Mouse (Mus musculus): ENCODE measurements around the gene Ube2v1. TPM values are rescaled to one million over a fixed set of nuclear protein-coding genes. Genes with fewer than 3 reads are reported as not detected.

The Ube2v1 gene
- total and polyA plus RNA-seq, 2 experiments from 2014 or later, result 94.6 to 152 TPM

DNA sequence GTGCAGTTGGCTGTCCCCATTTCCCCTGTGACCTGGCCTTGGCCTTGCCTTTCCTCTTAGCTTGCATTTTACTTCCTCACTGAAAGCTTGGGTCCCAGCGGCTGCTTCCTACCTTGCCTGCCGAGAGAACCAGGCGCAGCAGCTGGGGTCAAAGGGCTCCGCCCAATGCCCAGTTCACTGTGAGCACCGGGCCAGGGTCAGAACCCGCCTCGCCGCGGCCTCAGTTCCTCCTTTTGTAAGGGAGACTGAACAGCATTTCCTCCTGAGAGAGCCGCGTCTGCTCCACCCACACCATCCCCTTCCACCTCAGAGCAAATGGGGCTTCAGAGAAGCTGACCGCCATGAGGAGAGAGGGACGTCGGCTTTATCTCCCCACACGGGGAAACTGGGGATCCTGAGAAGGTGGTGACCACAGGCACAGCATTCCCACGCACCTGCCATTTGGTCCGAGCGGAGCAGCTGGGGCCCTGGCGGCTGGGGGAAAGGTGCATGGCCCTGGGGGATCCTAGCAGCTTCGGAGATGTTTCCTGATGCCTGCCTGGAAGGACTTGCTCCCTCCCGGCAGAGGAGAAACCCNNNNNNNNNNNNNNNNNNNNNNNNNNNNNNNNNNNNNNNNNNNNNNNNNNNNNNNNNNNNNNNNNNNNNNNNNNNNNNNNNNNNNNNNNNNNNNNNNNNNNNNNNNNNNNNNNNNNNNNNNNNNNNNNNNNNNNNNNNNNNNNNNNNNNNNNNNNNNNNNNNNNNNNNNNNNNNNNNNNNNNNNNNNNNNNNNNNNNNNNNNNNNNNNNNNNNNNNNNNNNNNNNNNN is 42.9 kb downstream of the Ube2v1 start:
- no peak for TF ChIP-seq EP300 (IDR thresholded peaks at IDR 0.05; ENCODE audit: low read depth)
- TF ChIP-seq CTCF (IDR thresholded peaks at IDR 0.05; ENCODE audit: low read depth), result 0 out of 2 replicates have a peak, but pooled peaks have one; percentile 11
- Histone ChIP-seq H3K27me3 (ENCODE audit: control insufficient read depth, insufficient read depth, low read length) (no peaks in the 10 kb centered on the region), H3K4me1 (ENCODE audit: control insufficient read depth, insufficient read depth) (peaks cover 3% of the 10 kb centered on the region), H3K27ac (ENCODE audit: low read depth) (peak overlapping the region; percentile 91), H3K4me3 (ENCODE audit: low read depth, low read length) (peak overlapping the region; percentile 34), H3K9ac (replicated peaks; ENCODE audit: low read depth, low read length) (peak overlapping the region; percentile 58), H3K9me3 (replicated peaks; ENCODE audit: control insufficient read depth, low read length) (no peaks in the 10 kb centered on the region), H3K4me2 (ENCODE audit: low read depth, low read length) (peak overlapping the region; percentile 55), H3K36me3 (replicated peaks; ENCODE audit: control insufficient read depth, insufficient read depth, low read length) (no peaks in the 10 kb centered on the region)
- WGBS, result 30% methylated on average over 21 of the region's 21 CpGs
- ATAC-seq (ENCODE audit: insufficient read depth, low read depth) (peak; percentile 55), DNase-seq (ENCODE audit: low spot score) (peak; percentile 40)

- no peak for ATAC-seq (ENCODE audit: insufficient read depth, low read depth)
- Histone ChIP-seq H3K4me3 (ENCODE audit: low read depth, low read length) (no peak overlapping the region), H3K36me3 (replicated peaks; ENCODE audit: control insufficient read depth, insufficient read depth, low read length) (no peaks in the 10 kb centered on the region), H3K27me3 (ENCODE audit: control insufficient read depth, insufficient read depth, low read length) (no peaks in the 10 kb centered on the region), H3K4me2 (ENCODE audit: low read depth, low read length) (no peak overlapping the region), H3K27ac (ENCODE audit: low read depth) (peak overlapping the region; percentile 48; the same call in 1 of the 2 replicates), H3K9me3 (replicated peaks; ENCODE audit: control insufficient read depth, low read length) (no peaks in the 10 kb centered on the region), H3K4me1 (ENCODE audit: control insufficient read depth, insufficient read depth) (peaks cover 10% of the 10 kb centered on the region; the same call in 1 of the 2 replicates), H3K9ac (replicated peaks; ENCODE audit: low read depth, low read length) (no peak overlapping the region)
- no peak for TF ChIP-seq CTCF (IDR thresholded peaks at IDR 0.05; ENCODE audit: low read depth)
- WGBS, result 43% methylated on average over 9 of the region's 9 CpGs
- DNase-seq (ENCODE audit: low spot score), result no peak
These were observed 44.9 kb downstream of the Ube2v1 start for GRCm38 (mm10) chr2:167586976-167587375.

DNA sequence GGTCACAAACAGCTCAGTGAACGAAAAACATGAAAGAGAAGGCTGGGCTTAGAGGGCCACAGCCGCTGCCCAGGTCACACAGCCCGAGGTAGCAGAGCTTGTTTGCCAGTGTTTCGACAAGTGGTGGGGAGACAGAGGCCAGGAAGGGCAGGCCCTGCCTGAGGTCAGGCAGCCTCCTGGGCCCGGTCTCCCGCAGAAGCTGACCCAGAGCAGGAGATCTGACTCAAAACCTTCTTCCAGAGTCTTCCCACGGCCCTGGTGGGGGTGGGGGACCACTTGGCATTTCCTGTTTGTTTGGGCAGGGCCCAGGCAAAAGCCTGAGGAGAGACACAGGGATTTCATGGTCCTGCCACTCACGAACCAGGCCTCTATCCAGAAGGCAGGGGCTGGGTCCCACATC is 45.9 kb downstream of the Ube2v1 start:
- Histone ChIP-seq H3K27me3 (ENCODE audit: control insufficient read depth, insufficient read depth, low read length) (no peaks in the 10 kb centered on the region), H3K4me1 (ENCODE audit: control insufficient read depth, insufficient read depth) (peaks cover 10% of the 10 kb centered on the region; the same call in 1 of the 2 replicates), H3K36me3 (replicated peaks; ENCODE audit: control insufficient read depth, insufficient read depth, low read length) (no peaks in the 10 kb centered on the region), H3K4me3 (ENCODE audit: low read depth, low read length) (no peak overlapping the region), H3K9me3 (replicated peaks; ENCODE audit: control insufficient read depth, low read length) (no peaks in the 10 kb centered on the region), H3K9ac (replicated peaks; ENCODE audit: low read depth, low read length) (no peak overlapping the region), H3K27ac (ENCODE audit: low read depth) (peak overlapping the region; percentile 48), H3K4me2 (ENCODE audit: low read depth, low read length) (no peak overlapping the region)
- DNase-seq (ENCODE audit: low spot score) (no peak), ATAC-seq (ENCODE audit: insufficient read depth, low read depth) (no peak)
- no peak for TF ChIP-seq EP300 (IDR thresholded peaks at IDR 0.05; ENCODE audit: low read depth)
- TF ChIP-seq CTCF (IDR thresholded peaks at IDR 0.05; ENCODE audit: low read depth), result no peak
- WGBS, result 41% methylated on average over 8 of the region's 8 CpGs

DNA sequence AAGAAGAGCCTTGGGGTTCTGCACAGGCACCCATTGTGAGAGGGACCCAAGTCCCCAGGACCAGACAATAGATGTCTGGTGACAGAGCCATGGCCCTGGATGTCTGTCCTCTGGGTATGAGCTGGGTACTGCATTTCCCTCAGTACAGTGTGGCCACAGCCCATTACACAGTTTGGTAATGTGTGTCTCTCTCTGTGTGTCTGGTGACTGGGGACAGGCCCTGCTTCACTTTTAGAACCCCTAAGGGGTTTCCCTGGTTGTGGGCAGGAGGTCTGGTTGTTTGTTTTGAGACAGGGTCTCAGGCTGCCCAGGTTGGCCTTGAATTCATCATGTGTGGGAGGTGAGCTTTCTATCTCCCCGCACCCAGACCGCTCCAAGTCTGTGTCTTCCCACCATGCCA is 46.6 kb downstream of the Ube2v1 start:
- H3K27ac ChIP-seq (ENCODE audit: low read depth), result no peak overlapping the region

DNA sequence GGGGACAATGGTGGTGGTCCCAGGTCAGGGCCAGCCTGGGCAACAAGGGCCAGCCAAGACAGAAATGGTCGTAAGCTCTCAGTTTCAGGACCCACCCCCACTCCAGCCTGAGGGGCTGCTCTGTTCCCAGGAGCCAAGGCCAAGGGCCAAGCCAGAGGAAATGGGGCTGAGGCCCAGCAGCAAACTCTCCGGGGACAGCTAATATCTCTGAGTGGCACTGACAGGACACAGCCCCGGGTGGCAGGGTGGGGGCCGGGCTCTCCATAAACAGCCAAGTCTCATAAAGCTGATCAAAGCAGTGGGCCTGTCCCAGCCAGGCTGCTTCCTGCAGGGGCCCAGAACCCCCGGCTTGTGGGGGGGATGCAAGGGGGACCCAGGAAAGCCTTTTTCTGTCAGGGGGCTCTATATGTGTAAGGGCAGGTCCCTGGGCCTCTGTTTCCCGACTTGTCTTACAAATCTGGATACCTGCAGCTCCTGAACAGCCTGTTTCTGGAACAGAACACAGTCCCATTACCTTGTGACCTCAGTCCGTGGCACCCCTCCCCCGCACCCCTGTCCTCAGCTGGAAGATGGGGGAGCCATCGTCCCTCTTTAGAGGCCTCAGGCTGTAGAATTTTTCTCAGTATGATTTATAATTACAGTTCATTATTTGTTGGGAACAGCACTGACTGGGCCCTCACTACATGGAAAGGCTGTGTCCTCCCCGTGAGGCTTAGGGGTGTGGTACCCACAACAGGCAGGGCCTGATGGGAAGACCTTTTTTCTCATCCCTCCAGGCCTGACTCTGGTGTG is 48.5 kb downstream of the Ube2v1 start:
- no peaks in the 10 kb centered on the region for H3K36me3 ChIP-seq (replicated peaks; ENCODE audit: control insufficient read depth, insufficient read depth, low read length)
- 0 out of 2 replicates have a peak, but pooled peaks have one; percentile 36 for ATAC-seq (ENCODE audit: insufficient read depth, low read depth)
- H3K27me3 ChIP-seq (ENCODE audit: control insufficient read depth, insufficient read depth, low read length), result no peaks in the 10 kb centered on the region
- no peak overlapping the region for H3K4me2 ChIP-seq (ENCODE audit: low read depth, low read length)
- H3K9me3 ChIP-seq (replicated peaks; ENCODE audit: control insufficient read depth, low read length), result no peaks in the 10 kb centered on the region
- peaks cover 10% of the 10 kb centered on the region; the same call in 1 of the 2 replicates for H3K4me1 ChIP-seq (ENCODE audit: control insufficient read depth, insufficient read depth)
- 26% methylated on average over 10 of the region's 10 CpGs for WGBS
- TF ChIP-seq EP300 (IDR thresholded peaks at IDR 0.05; ENCODE audit: low read depth) (no peak), CTCF (IDR thresholded peaks at IDR 0.05; ENCODE audit: low read depth) (no peak)
- H3K27ac ChIP-seq (ENCODE audit: low read depth), result peak overlapping the region; percentile 26
- peak overlapping the region; percentile 29; the same call in 1 of the 2 replicates for H3K9ac ChIP-seq (replicated peaks; ENCODE audit: low read depth, low read length)
- no peak for DNase-seq (ENCODE audit: low spot score)
- H3K4me3 ChIP-seq (ENCODE audit: low read depth, low read length), result no peak overlapping the region

More for the DNA sequence above, 46.6 kb downstream of the Ube2v1 start:
- Histone ChIP-seq H3K27me3 (ENCODE audit: control insufficient read depth, insufficient read depth, low read length) (no peaks in the 10 kb centered on the region), H3K4me2 (ENCODE audit: low read depth, low read length) (no peak overlapping the region), H3K4me1 (ENCODE audit: control insufficient read depth, insufficient read depth) (peaks cover 10% of the 10 kb centered on the region; the same call in 1 of the 2 replicates), H3K4me3 (ENCODE audit: low read depth, low read length) (no peak overlapping the region), H3K9me3 (replicated peaks; ENCODE audit: control insufficient read depth, low read length) (no peaks in the 10 kb centered on the region), H3K9ac (replicated peaks; ENCODE audit: low read depth, low read length) (no peak overlapping the region), H3K36me3 (replicated peaks; ENCODE audit: control insufficient read depth, insufficient read depth, low read length) (no peaks in the 10 kb centered on the region)
- DNase-seq (ENCODE audit: low spot score) (no peak), ATAC-seq (ENCODE audit: insufficient read depth, low read depth) (no peak)
- WGBS, result 68% methylated on average over 2 of the region's 2 CpGs
- no peak for TF ChIP-seq CTCF (IDR thresholded peaks at IDR 0.05; ENCODE audit: low read depth)
- TF ChIP-seq EP300 (IDR thresholded peaks at IDR 0.05; ENCODE audit: low read depth), result no peak
